In the genomic region with DNA sequence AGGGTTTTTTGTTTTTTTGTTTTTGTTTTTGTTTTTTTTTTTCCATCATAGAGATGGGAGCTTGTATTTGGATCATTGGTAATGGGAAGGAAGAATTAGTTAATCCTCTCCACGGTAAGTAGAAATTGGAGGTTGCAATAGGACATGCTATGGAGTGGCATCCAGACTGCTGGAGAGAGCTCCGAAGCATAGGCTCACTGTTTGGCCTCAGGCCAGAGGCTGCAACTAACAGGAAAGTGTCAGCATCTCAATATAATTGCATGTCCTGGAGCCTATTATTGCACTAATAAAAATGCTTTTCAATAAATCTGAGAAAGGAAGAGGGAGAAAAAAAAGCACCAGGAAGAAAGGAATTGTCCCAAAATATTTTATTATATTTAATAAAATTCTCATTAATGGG, we compare ENCODE assay signal across 26 mouse cellular contexts.
DNase-seq lines count a peak whose midpoint lies in the region; ATAC-seq and TF ChIP-seq lines count a peak whose summit lies in the region.
"Had no signal": no experiment of that assay in that cellular context is flagged by ENCODE, and none has a peak within 500 bp of the region (broad histone marks: within the 10 kb centered on the region; RNA-seq: fewer than 3 reads in every experiment).

No protein-coding gene starts in this region.

- DNase-seq in forebrain, embryonic 14.5 days (ENCODE audit: low spot score), result peak; percentile 43
- DNase-seq in forebrain, embryonic 10.5 days (ENCODE audit: extremely low spot score, low spot score), result no peak
- peak; percentile 18 for DNase-seq in left cerebral cortex, postnatal 4 days
- no peak for DNase-seq in left cerebral cortex, postnatal 25 days (ENCODE audit: low spot score in 2 of 2)
- peak; percentile 14 for DNase-seq in right cerebral cortex, postnatal 14 days
- no peak for DNase-seq in right cerebral cortex, adult 2 months (ENCODE audit: low spot score in 2 of 2)
- DNase-seq in midbrain, postnatal 0 days (ENCODE audit: low spot score), result peak; percentile 11
- DNase-seq: adrenal gland, postnatal 14 days; cerebellum, adult 2 months; cerebellum, postnatal 36 days; forebrain, postnatal 0 days; liver, embryonic 13.5 days; lung, adult 2 months; lung, postnatal 14 days; thymus, adult 2 months; thymus, postnatal 36 days had no signal

- no peak overlapping the region for H3K9ac ChIP-seq in forebrain, embryonic 14.5 days (ENCODE audit: low read length)
- H3K9ac ChIP-seq in midbrain, postnatal 0 days (replicated peaks; ENCODE audit: low read length, poor library complexity, severe bottlenecking), result no peak overlapping the region
- H3K9ac ChIP-seq: embryonic facial prominence, embryonic 12.5 days; forebrain, postnatal 0 days; heart, embryonic 15.5 days; limb, embryonic 15.5 days; liver, embryonic 13.5 days; midbrain, embryonic 12.5 days; neural tube, embryonic 12.5 days had no signal

- H3K4me2 ChIP-seq in forebrain, embryonic 14.5 days (ENCODE audit: low read length), result no peak overlapping the region
- H3K4me2 ChIP-seq in midbrain, postnatal 0 days (ENCODE audit: low read depth, low read length, poor library complexity, severe bottlenecking), result no peak overlapping the region
- H3K4me2 ChIP-seq: embryonic facial prominence, embryonic 12.5 days; heart, embryonic 15.5 days; limb, embryonic 15.5 days; liver, embryonic 13.5 days; midbrain, embryonic 12.5 days; neural tube, embryonic 12.5 days had no signal

- no peak overlapping the region for H3K27ac ChIP-seq in forebrain, embryonic 14.5 days (ENCODE audit: low read depth, low read length)
- no peak overlapping the region for H3K27ac ChIP-seq in forebrain, embryonic 10.5 days
- no peak overlapping the region for H3K27ac ChIP-seq in midbrain, postnatal 0 days (ENCODE audit: low read depth, low read length)
- H3K27ac ChIP-seq: embryonic facial prominence, embryonic 12.5 days; heart, embryonic 10.5 days; heart, embryonic 15.5 days; limb, embryonic 10.5 days; limb, embryonic 15.5 days; liver, embryonic 13.5 days; midbrain, embryonic 12.5 days; neural tube, embryonic 12.5 days had no signal

- no peaks in the 10 kb centered on the region for H3K4me1 ChIP-seq in forebrain, embryonic 14.5 days (ENCODE audit: control insufficient read depth, insufficient read depth, low read length)
- H3K4me1 ChIP-seq in forebrain, embryonic 10.5 days, result no peaks in the 10 kb centered on the region
- no peaks in the 10 kb centered on the region for H3K4me1 ChIP-seq in midbrain, postnatal 0 days (ENCODE audit: insufficient read depth, low read length)
- H3K4me1 ChIP-seq: embryonic facial prominence, embryonic 12.5 days; heart, embryonic 10.5 days; heart, embryonic 15.5 days; limb, embryonic 10.5 days; limb, embryonic 15.5 days; liver, embryonic 13.5 days; midbrain, embryonic 12.5 days; neural tube, embryonic 12.5 days had no signal

- 40% methylated on average over 2 of the region's 2 CpGs for WGBS in forebrain, embryonic 14.5 days
- 82% methylated on average over 2 of the region's 2 CpGs for WGBS in forebrain, embryonic 10.5 days
- WGBS in midbrain, postnatal 0 days, result 37% methylated on average over 2 of the region's 2 CpGs

- no peaks in the 10 kb centered on the region for H3K27me3 ChIP-seq in forebrain, embryonic 14.5 days (replicated peaks; ENCODE audit: control insufficient read depth, insufficient read depth, low read length)
- H3K27me3 ChIP-seq in forebrain, embryonic 10.5 days (ENCODE audit: poor library complexity, severe bottlenecking), result no peaks in the 10 kb centered on the region
- H3K27me3 ChIP-seq in midbrain, postnatal 0 days (ENCODE audit: insufficient read depth, low read length), result no peaks in the 10 kb centered on the region
- H3K27me3 ChIP-seq: embryonic facial prominence, embryonic 12.5 days; heart, embryonic 15.5 days; limb, embryonic 15.5 days; liver, embryonic 13.5 days; midbrain, embryonic 12.5 days; neural tube, embryonic 12.5 days had no signal

- no peaks in the 10 kb centered on the region for H3K36me3 ChIP-seq in forebrain, embryonic 14.5 days (ENCODE audit: control insufficient read depth, insufficient read depth, low read length)
- H3K36me3 ChIP-seq in forebrain, embryonic 10.5 days (replicated peaks), result no peaks in the 10 kb centered on the region
- H3K36me3 ChIP-seq in midbrain, postnatal 0 days (ENCODE audit: insufficient read depth, low read length), result no peaks in the 10 kb centered on the region
- H3K36me3 ChIP-seq: embryonic facial prominence, embryonic 12.5 days; heart, embryonic 10.5 days; heart, embryonic 15.5 days; limb, embryonic 10.5 days; limb, embryonic 15.5 days; liver, embryonic 13.5 days; midbrain, embryonic 12.5 days; neural tube, embryonic 12.5 days had no signal

- intact Hi-C loops in left cerebral cortex, postnatal 4 days (cut with DNase I), result no loop called here
- intact Hi-C loops in left cerebral cortex, postnatal 25 days (cut with DNase I), result no loop called here

- ATAC-seq in forebrain, embryonic 14.5 days, result no peak
- ATAC-seq in midbrain, postnatal 0 days (ENCODE audit: low FRiP score), result no peak
- ATAC-seq: CD4-positive, CD25-positive, alpha-beta regulatory T cell, adult 4 months; forebrain, postnatal 0 days; intestine, postnatal 0 days had no signal

- no peaks in the 10 kb centered on the region for H3K9me3 ChIP-seq in forebrain, embryonic 14.5 days (replicated peaks; ENCODE audit: control insufficient read depth, low read length)
- H3K9me3 ChIP-seq in forebrain, embryonic 10.5 days, result no peaks in the 10 kb centered on the region
- H3K9me3 ChIP-seq in midbrain, postnatal 0 days (ENCODE audit: low read length), result no peaks in the 10 kb centered on the region
- H3K9me3 ChIP-seq: embryonic facial prominence, embryonic 12.5 days; heart, embryonic 10.5 days; heart, embryonic 15.5 days; limb, embryonic 10.5 days; limb, embryonic 15.5 days; liver, embryonic 13.5 days; midbrain, embryonic 12.5 days; neural tube, embryonic 12.5 days had no signal

- TF ChIP-seq CTCF in midbrain, postnatal 0 days (IDR thresholded peaks at IDR 0.05), result no peak

- H3K4me3 ChIP-seq in forebrain, embryonic 14.5 days (ENCODE audit: low read depth, low read length), result no peak overlapping the region
- no peak overlapping the region for H3K4me3 ChIP-seq in forebrain, embryonic 10.5 days
- no peak overlapping the region for H3K4me3 ChIP-seq in midbrain, postnatal 0 days (ENCODE audit: low read depth, low read length)
- H3K4me3 ChIP-seq: embryonic facial prominence, embryonic 12.5 days; heart, embryonic 10.5 days; heart, embryonic 15.5 days; limb, embryonic 10.5 days; limb, embryonic 15.5 days; liver, embryonic 13.5 days; midbrain, embryonic 12.5 days; myocyte; neural tube, embryonic 12.5 days had no signal

Comparison
In these comparisons a context has a peak if more than half of its experiments do, and no peak if none do; other contexts are left out.
1. DNase-seq: peak in forebrain, embryonic 14.5 days (single experiment), left cerebral cortex, postnatal 4 days (single experiment), right cerebral cortex, postnatal 14 days (single experiment) and midbrain, postnatal 0 days (single experiment); none in forebrain, embryonic 10.5 days (single experiment), left cerebral cortex, postnatal 25 days (0 of 2) and right cerebral cortex, adult 2 months (0 of 2).